Mouse (Mus musculus) left cerebral cortex, adult 2 months (tissue): ENCODE data around the gene Lce1l. TPM values are rescaled to one million over a fixed set of nuclear protein-coding genes. Genes with fewer than 3 reads are reported as not detected.
A peak's percentile ranks its signal among the peaks of the same experiment; 100 is the strongest.
"Not testable (repeated sequence)": the region's sequence is repeated elsewhere in the genome, so short reads cannot be mapped to it uniquely, and the experiment has no call there.

Experiments used
- DNase-seq, 2 experiments: peaks; one replicate each; pipeline ENCODE4 v3.0.0; 2021 to 2022; ENCODE audit warnings: low spot score in 2 of 2, mixed read lengths in 1 of 2; ENCODE audit errors: extremely low spot score in 1 of 2
- H3K27ac ChIP-seq: fragments of 200-600 bp; 2 replicates; pipeline ENCODE4 v1.8.1; 2022
- H3K4me3 ChIP-seq: fragments of 200-600 bp; 2 replicates; pipeline ENCODE4 v1.8.1; 2022
- CTCF ChIP-seq: fragments of 200-600 bp; IDR thresholded peaks from 2 replicates; pipeline ENCODE4 v1.8.1; 2022; ENCODE audit warnings: antibody characterized with exemption, mild to moderate bottlenecking, moderate library complexity
- intact Hi-C: fragments of 180-260 bp; cut with DNase I; formaldehyde crosslinking; loops from one replicate; pipeline ENCODE4 v1.15.1; 2025
- long read RNA-seq, 2 experiments: library from polyadenylated mRNA; stranded (forward); transcript quantifications; one replicate each; pipeline ENCODE4 v2.0.0; 2021; ENCODE audit warnings: borderline mapping rate in 2 of 2
- total RNA-seq, 2 experiments: library from RNA; stranded (reverse); gene quantifications; 2 replicates each; pipeline ENCODE4 v1.2.3; 2021

The Lce1l gene
- total RNA-seq: not detected
- long read RNA-seq, experiment 1: 0 reads
- long read RNA-seq, experiment 2: 0 reads

GRCm38 (mm10) chr3:92851186-92851585 is at the start of gene Lce1l:
Gene Lce1l, minus strand, starts transcription at chr3:92851286.
- TF ChIP-seq CTCF: no peak
- Histone ChIP-seq H3K4me3 (no peak within 1 kb of the TSS), H3K27ac (no peak within 1 kb of the TSS)
- intact Hi-C loops: no loop called here
- DNase-seq: no peak

DNA sequence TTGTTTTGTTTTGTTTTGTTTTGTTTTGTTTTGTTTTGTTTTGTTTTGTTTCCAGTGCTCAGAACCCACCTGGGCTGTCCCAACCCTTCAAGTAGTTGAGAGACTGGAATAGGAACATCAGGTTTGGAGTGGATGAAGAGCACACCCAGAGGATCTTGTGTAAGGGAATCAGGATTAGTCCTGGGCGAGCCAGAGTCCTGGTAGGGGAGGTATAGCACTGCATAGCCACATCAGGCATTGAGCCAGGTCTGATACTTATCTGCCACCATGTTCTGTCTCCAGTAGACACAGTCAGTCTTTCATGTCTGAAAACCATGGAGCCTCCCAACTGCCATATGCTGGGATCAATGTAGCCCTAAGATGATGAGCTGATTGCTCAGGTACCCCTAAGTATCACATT is 43.4 kb upstream of the Lce1l start:
- no peak overlapping the region for H3K4me3 ChIP-seq
- no peak for DNase-seq
- intact Hi-C loops: no loop called here
- no peak overlapping the region for H3K27ac ChIP-seq
- no peak for TF ChIP-seq CTCF

- intact Hi-C loops: no loop called here
Observed at GRCm38 (mm10) chr3:92894063-92894462, 43.0 kb upstream of the Lce1l start.

DNA sequence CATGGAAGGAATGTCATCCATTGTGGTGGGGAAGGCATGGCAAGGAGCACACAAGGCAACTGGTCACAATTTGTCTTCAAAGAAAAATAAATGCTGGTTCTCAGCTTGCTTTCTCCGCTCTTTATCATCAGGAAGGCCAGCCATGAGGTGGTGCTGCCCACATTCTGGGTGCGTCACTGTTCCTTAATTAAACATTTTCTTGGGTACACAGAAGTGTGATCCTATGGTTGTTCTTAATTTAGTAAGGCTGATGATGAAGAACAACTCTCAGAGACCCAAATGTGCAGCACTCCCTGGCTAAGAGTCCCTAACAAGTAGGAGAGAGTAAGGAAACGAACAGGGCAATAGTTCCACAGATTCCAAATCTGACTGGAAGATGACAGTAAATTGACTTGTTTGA is 23.1 kb upstream of the Lce1l start:
- DNase-seq: peak in 1 of 2 experiments; percentile 14
- intact Hi-C loops: no loop called here
- no peak for TF ChIP-seq CTCF
- H3K27ac ChIP-seq: no peak overlapping the region
- H3K4me3 ChIP-seq: no peak overlapping the region

More at GRCm38 (mm10) chr3:92894063-92894462, 43.0 kb upstream of the Lce1l start:
- Histone ChIP-seq H3K27ac (no peak overlapping the region), H3K4me3 (no peak overlapping the region)
- DNase-seq: no peak
- no peak for TF ChIP-seq CTCF

- no peak within 1 kb of the TSS for H3K4me3 ChIP-seq
- no peak within 1 kb of the TSS for H3K27ac ChIP-seq
- no peak for TF ChIP-seq CTCF
- no peak for DNase-seq
- intact Hi-C loops: no loop called here
Observed at GRCm38 (mm10) chr3:92870116-92870515, 19.0 kb upstream of the Lce1l start, which contains the start of gene 2310050C09Rik. Gene 2310050C09Rik, minus strand, starts transcription at chr3:92870216.

DNA sequence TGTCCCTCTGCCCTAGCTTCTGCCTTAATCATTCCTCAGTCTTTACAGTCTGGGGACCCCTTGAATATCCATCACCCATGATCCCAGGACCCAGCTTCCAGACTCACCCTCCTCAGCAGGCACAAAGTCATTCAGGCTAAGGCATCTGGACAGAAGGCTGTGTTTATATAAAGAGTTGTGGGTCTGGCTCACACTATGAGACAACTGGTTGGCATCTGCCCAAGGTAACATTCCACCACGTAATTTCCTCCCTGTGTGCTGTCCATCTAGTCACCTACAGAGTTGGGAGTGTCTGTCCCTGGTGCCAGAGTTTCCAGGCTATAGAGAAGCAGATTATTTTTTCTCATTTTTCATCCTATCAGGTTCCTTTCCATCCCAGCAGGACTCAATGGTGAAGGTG is 24.0 kb downstream of the Lce1l start, which contains the start of gene Kprp:
Kprp (minus strand) TSS at position 140 of the 400 bp plus-strand sequence.
- intact Hi-C loops: no loop called here
- no peak for TF ChIP-seq CTCF
- Histone ChIP-seq H3K27ac (no peak within 1 kb of the TSS), H3K4me3 (no peak within 1 kb of the TSS)
- no peak for DNase-seq

- DNase-seq: no peak
- peak; percentile 23 for TF ChIP-seq CTCF
- intact Hi-C loops: loop anchor here (2.0 kb wide), 1 partner anchor 77 kb away; no protein-coding TSS in a partner anchor
- Histone ChIP-seq H3K27ac (no peak overlapping the region), H3K4me3 (no peak overlapping the region)
Observed at GRCm38 (mm10) chr3:92825808-92826207, 25.3 kb downstream of the Lce1l start.

GRCm38 (mm10) chr3:92816036-92816435 is 35.0 kb downstream of the Lce1l start:
- H3K4me3 ChIP-seq, DNase-seq, intact Hi-C loops, H3K27ac ChIP-seq: not testable (repeated sequence)

DNA sequence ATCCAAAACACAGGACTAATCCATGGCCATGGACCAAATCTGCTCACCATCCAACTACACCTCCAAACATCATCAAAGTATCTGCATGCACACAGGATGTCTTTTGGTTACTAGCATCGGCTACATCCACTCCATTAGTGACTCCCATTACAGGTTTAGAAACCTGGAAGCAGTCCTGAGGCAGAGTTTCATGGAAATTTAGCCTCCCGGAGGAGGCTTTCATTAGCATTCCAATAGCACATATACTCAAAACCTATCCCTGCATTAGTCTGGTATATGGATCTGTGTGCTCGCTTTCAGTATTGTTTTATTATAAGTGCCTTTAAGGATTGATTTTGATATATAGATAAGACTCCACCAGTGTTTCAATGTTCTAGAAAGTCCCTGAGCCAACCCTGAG is 35.5 kb downstream of the Lce1l start:
- no peak overlapping the region for H3K4me3 ChIP-seq
- intact Hi-C loops: no loop called here
- no peak for TF ChIP-seq CTCF

GRCm38 (mm10) chr3:92807791-92808190 is 43.3 kb downstream of the Lce1l start, which contains the start of gene Lce1k:
Gene Lce1k, minus strand, starts transcription at chr3:92807891.
- DNase-seq: no peak
- Histone ChIP-seq H3K27ac (no peak within 1 kb of the TSS), H3K4me3 (no peak within 1 kb of the TSS)
- TF ChIP-seq CTCF: no peak
- intact Hi-C loops: no loop called here

More for the DNA sequence above, 35.5 kb downstream of the Lce1l start:
- H3K27ac ChIP-seq: no peak overlapping the region
- DNase-seq: no peak

Other genes starting within 250 kb of the Lce1l start
- gene 2210017I01Rik, start 243.8 kb downstream of the Lce1l start, total RNA-seq: not detected
- not detected for gene Lce6a, start 229.6 kb downstream of the Lce1l start, total RNA-seq
- gene Lce1a1, start 203.0 kb downstream of the Lce1l start, total RNA-seq: not detected
- gene Lce1b, start 194.4 kb downstream of the Lce1l start, total RNA-seq: not detected
- gene Lce1a2, start 181.0 kb downstream of the Lce1l start, total RNA-seq: not detected
- gene Lce1c, start 172.0 kb downstream of the Lce1l start, total RNA-seq: not detected
- not detected for gene Lce1d, start 164.1 kb downstream of the Lce1l start, total RNA-seq
- gene Lce1e, start 142.2 kb downstream of the Lce1l start, total RNA-seq: not detected
- not detected for gene Lce1f, start 130.9 kb downstream of the Lce1l start, total RNA-seq
- gene Gm38119, start 112.2 kb downstream of the Lce1l start, total RNA-seq: not detected
- not detected for gene Lce1g, start 98.9 kb downstream of the Lce1l start, total RNA-seq
- gene Lce1h, start 86.2 kb downstream of the Lce1l start, total RNA-seq: not detected
- not detected for gene Lce1i, start 72.4 kb downstream of the Lce1l start, total RNA-seq
- gene Lce1j, start 60.8 kb downstream of the Lce1l start, total RNA-seq: not detected
- not detected for gene Lce1k, start 43.4 kb downstream of the Lce1l start, total RNA-seq
- not detected for gene Kprp, start 24.0 kb downstream of the Lce1l start, total RNA-seq
- not detected for gene 2310050C09Rik, start 18.9 kb upstream of the Lce1l start, total RNA-seq
- gene Lce3a, start 74.9 kb upstream of the Lce1l start, total RNA-seq: not detected
- gene Lce3b, start 81.7 kb upstream of the Lce1l start, total RNA-seq: not detected
- gene Lce3c, start 93.2 kb upstream of the Lce1l start, total RNA-seq: not detected
- not detected for gene Lce3d, start 106.1 kb upstream of the Lce1l start, total RNA-seq
- not detected for gene Lce3e, start 115.8 kb upstream of the Lce1l start, total RNA-seq
- not detected for gene Lce3f, start 140.9 kb upstream of the Lce1l start, total RNA-seq
- gene Crct1, start 164.4 kb upstream of the Lce1l start, total RNA-seq: not detected
- gene Lce1m, start 167.8 kb upstream of the Lce1l start, total RNA-seq: not detected
- gene Gm4858, start 217.5 kb upstream of the Lce1l start, total RNA-seq: not detected